ENCODE assay signal across 23 mouse cellular contexts in the genomic region with DNA sequence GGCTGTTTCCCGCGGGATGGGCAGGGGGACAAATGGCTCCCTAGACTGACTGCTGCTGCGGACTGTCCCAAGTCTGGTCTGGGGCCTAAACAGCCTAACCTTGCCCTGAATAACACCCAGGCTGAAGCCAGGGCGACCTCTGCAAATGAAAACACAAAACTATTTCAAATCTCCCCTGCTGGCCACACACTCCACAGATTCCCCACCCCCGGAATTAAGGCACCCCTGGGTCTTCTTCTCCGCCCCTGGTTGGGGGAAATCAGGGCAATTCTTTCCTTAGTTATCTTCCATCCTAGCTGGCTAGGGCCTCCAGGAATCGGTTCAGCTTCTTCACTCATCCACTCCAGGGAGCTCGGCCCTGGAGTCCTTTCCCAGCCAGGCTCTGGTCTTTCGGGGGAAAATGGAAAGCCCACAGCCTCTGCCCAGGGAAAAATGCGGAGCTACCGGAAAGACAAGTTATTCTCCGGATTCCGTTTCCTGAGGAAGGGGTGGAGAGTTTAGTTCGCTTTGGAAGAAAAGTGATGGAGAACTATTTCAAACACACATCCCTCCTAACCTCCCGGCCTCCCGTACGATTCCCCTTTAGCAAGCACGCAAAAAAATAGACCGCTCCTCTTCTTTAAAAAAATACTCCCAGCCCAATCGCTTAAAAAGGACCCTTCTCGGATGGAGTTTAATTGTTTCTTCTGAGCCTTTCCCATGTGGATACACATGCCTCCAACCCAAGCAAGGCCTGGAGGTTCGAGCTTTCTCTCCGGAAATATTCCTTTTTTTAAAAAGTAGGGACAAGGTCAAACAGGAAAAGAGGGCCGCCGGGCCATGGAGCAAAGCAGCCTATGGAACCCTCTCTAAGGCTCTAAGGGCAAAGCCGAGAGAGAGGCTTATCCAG. TPM values are rescaled to one million over a fixed set of nuclear protein-coding genes. Genes with fewer than 3 reads are reported as not detected.
DNase-seq lines count a peak whose midpoint lies in the region; TF ChIP-seq lines count a peak whose summit lies in the region.
"Had no signal": no experiment of that assay in that cellular context is flagged by ENCODE, and none has a peak within 500 bp of the region (broad histone marks: within the 10 kb centered on the region; RNA-seq: fewer than 3 reads in every experiment).

No protein-coding gene starts in this region.

- peak; percentile 64 for DNase-seq in kidney, adult 18-20 months
- DNase-seq in kidney, adult 8-10 months: no peak
- DNase-seq in kidney, postnatal 10 days: peak; percentile 55
- no peak for DNase-seq in ovary, postnatal 14 days (ENCODE audit: low spot score)
- no peak for DNase-seq in right cerebral cortex, postnatal 4 days
- no peak for DNase-seq in spleen, postnatal 14 days (ENCODE audit: low spot score in 2 of 2)
- DNase-seq: cerebellum, adult 2 months; gastrocnemius, postnatal 25 days; heart, adult 2 months; heart, postnatal 4 days; liver; thymus, adult 2 months had no signal

- peak overlapping the region; percentile 71 for H3K4me3 ChIP-seq in C2C12 (ENCODE audit: insufficient read depth, poor library complexity, severe bottlenecking)
- H3K4me3 ChIP-seq in myocyte: peak overlapping the region; percentile 85
- H3K4me3 ChIP-seq: forebrain, embryonic 12.5 days; heart, adult 2 months; left cerebral cortex, adult 2 months; midbrain, embryonic 12.5 days; stomach, embryonic 15.5 days had no signal

- H3K36me3 ChIP-seq in C2C12 (ENCODE audit: control insufficient read depth, insufficient read depth) (no peaks in the 10 kb centered on the region), myocyte (ENCODE audit: control insufficient read depth, insufficient read depth) (no peaks in the 10 kb centered on the region)
- H3K36me3 ChIP-seq: forebrain, embryonic 12.5 days; midbrain, embryonic 12.5 days; stomach, embryonic 15.5 days had no signal

- no peak for TF ChIP-seq CTCF in C2C12 (IDR thresholded peaks at IDR 0.05; ENCODE audit: control insufficient read depth, insufficient read depth, insufficient read length)

- H3K79me2 ChIP-seq in C2C12 (ENCODE audit: control insufficient read depth, insufficient read depth) (peaks cover 99% of the 10 kb centered on the region), myocyte (ENCODE audit: control insufficient read depth, insufficient read depth) (peaks cover 95% of the 10 kb centered on the region)

- H3K27me3 ChIP-seq in C2C12 (ENCODE audit: control insufficient read depth, insufficient read depth, insufficient read length) (no peaks in the 10 kb centered on the region), myocyte (ENCODE audit: control insufficient read depth, insufficient read depth, insufficient read length) (no peaks in the 10 kb centered on the region)

- peaks cover 76% of the 10 kb centered on the region for H3K79me3 ChIP-seq in C2C12 (ENCODE audit: low read depth)

- peak overlapping the region; percentile 100 for H3K4me2 ChIP-seq in myocyte (ENCODE audit: low read depth)
- H3K4me2 ChIP-seq: forebrain, embryonic 12.5 days; midbrain, embryonic 12.5 days had no signal

- H3ac ChIP-seq in C2C12 (ENCODE audit: control insufficient read depth, insufficient read length, low read depth): peak overlapping the region; percentile 61
- H3ac ChIP-seq in myocyte (ENCODE audit: control insufficient read depth, insufficient read length): peak overlapping the region; percentile 32

- peak; percentile 65 for TF ChIP-seq POLR2A in myocyte (IDR thresholded peaks at IDR 0.05; ENCODE audit: insufficient read length, low read depth)

TF ChIP-seq in C2C12, 6 proteins besides CTCF, POLR2A, EP300 and RAD21:
- TF ChIP-seq MAX (IDR thresholded peaks at IDR 0.05) (no peak), USF1 (IDR thresholded peaks at IDR 0.05; ENCODE audit: low read depth) (no peak), MYOG (IDR thresholded peaks at IDR 0.05; ENCODE audit: control insufficient read depth, extremely low read depth, insufficient read length) (no peak)

TF ChIP-seq in myocyte, 11 proteins besides CTCF, POLR2A, EP300 and RAD21:
- TF ChIP-seq E2F4 (IDR thresholded peaks at IDR 0.05; ENCODE audit: insufficient read depth): no peak
- no peak for TF ChIP-seq SRF (IDR thresholded peaks at IDR 0.05; ENCODE audit: control insufficient read depth, insufficient read length, low read depth)
- no peak for TF ChIP-seq USF1 (IDR thresholded peaks at IDR 0.05; ENCODE audit: low read depth)
- TF ChIP-seq POLR2AphosphoS2 (IDR thresholded peaks at IDR 0.05; ENCODE audit: insufficient read length, low read depth): peak; percentile 25

RNA-seq across cellular contexts. Expression of a gene that starts 1.3 kb away (rescaled TPM):
- polyA plus RNA-seq in C2C12 (2012; fragmentation: generic; extraction: Trizol) (49.6 TPM), myocyte (2012; fragmentation: generic; extraction: Trizol) (43.5 TPM)
- polyA plus RNA-seq: cerebellum, adult 2 months; forebrain, embryonic 12.5 days; heart, adult 2 months; heart, embryonic 14.5 days; hindbrain, embryonic 16.5 days; liver, embryonic 16.5 days; lung, postnatal 0 days; midbrain, embryonic 12.5 days; spleen, adult 2 months had no signal

RNA-seq across cellular contexts. Expression of a gene that starts 2.0 kb away (rescaled TPM):
- polyA plus RNA-seq in C2C12 (2012; fragmentation: generic; extraction: Trizol) (1.6 TPM), myocyte (2012; fragmentation: generic; extraction: Trizol) (1.2 TPM)
- polyA plus RNA-seq: forebrain, embryonic 12.5 days; lung, postnatal 0 days; midbrain, embryonic 12.5 days had no signal

RNA-seq across cellular contexts. Expression of a gene that starts 11.0 kb away (rescaled TPM):
- 9.4 TPM for polyA plus RNA-seq in C2C12 (2012; fragmentation: generic; extraction: Trizol)
- 10.5 TPM for polyA plus RNA-seq in myocyte (2012; fragmentation: generic; extraction: Trizol)
- polyA plus RNA-seq: cerebellum, adult 2 months; forebrain, embryonic 12.5 days; heart, adult 2 months; heart, embryonic 14.5 days; liver, embryonic 16.5 days; lung, postnatal 0 days; midbrain, embryonic 12.5 days; spleen, adult 2 months had no signal

RNA-seq across cellular contexts. Expression of a gene that starts 11.0 kb away (rescaled TPM):
- polyA plus RNA-seq in C2C12 (2012; fragmentation: generic; extraction: Trizol) (34.6 TPM), myocyte (2012; fragmentation: generic; extraction: Trizol) (20.5 TPM)
- polyA plus RNA-seq: cerebellum, adult 2 months; forebrain, embryonic 12.5 days; heart, adult 2 months; heart, embryonic 14.5 days; hindbrain, embryonic 16.5 days; liver, embryonic 16.5 days; lung, postnatal 0 days; midbrain, embryonic 12.5 days; spleen, adult 2 months had no signal

RNA-seq across cellular contexts. Expression of a gene that starts 25.2 kb away (rescaled TPM):
- 1.1 TPM for polyA plus RNA-seq in C2C12 (2012; fragmentation: generic; extraction: Trizol)
- 0.71 TPM for polyA plus RNA-seq in myocyte (2012; fragmentation: generic; extraction: Trizol)
- polyA plus RNA-seq: cerebellum, adult 2 months; forebrain, embryonic 12.5 days; heart, adult 2 months; heart, embryonic 14.5 days; liver, embryonic 16.5 days; lung, postnatal 0 days; midbrain, embryonic 12.5 days; spleen, adult 2 months had no signal

Comparison
In these comparisons a context has a peak if more than half of its experiments do, and no peak if none do; other contexts are left out.
1. DNase-seq: peak in kidney, adult 18-20 months (single experiment) and kidney, postnatal 10 days (single experiment); none in kidney, adult 8-10 months (0 of 2), ovary, postnatal 14 days (single experiment), right cerebral cortex, postnatal 4 days (single experiment) and spleen, postnatal 14 days (0 of 2).